Mouse (Mus musculus): Measurements from ENCODE around the gene Slc17a5. TPM values are rescaled to one million over a fixed set of nuclear protein-coding genes. Genes with fewer than 3 reads are reported as not detected.

Slc17a5 gene
- polyA plus RNA-seq, 1 experiment from 2014 or later, result 39.6 TPM

GRCm38 (mm10) chr9:78595257-78595656 lies 7.4 kb upstream of the Slc17a5 start:
- Histone ChIP-seq H3K9me3 (no peaks in the 10 kb centered on the region), H3K4me3 (replicated peaks) (no peak overlapping the region), H3K27me3 (replicated peaks) (no peaks in the 10 kb centered on the region), H3K36me3 (no peaks in the 10 kb centered on the region), H3K4me2 (replicated peaks) (no peak overlapping the region), H3K27ac (no peak overlapping the region), H3K9ac (no peak overlapping the region), H3K4me1 (replicated peaks) (no peaks in the 10 kb centered on the region)
- 77% methylated on average over 3 of the region's 3 CpGs for WGBS
- ATAC-seq, result no peak

- no peak overlapping the region for H3K4me3 ChIP-seq (replicated peaks)
These were observed 2.6 kb upstream of the Slc17a5 start for GRCm38 (mm10) chr9:78590471-78590870.

GRCm38 (mm10) chr9:78588411-78589033 lies 681 bp upstream of the Slc17a5 start:
- H3K9ac ChIP-seq, result peak overlapping the region; percentile 23; the same call in 1 of the 2 replicates
- H3K36me3 ChIP-seq, result no peaks in the 10 kb centered on the region
- H3K27me3 ChIP-seq (replicated peaks), result no peaks in the 10 kb centered on the region
- peak overlapping the region; percentile 48; the same call in 1 of the 2 replicates for H3K27ac ChIP-seq
- 52% methylated on average over 10 of the region's 10 CpGs for WGBS
- peak overlapping the region; percentile 68 for H3K4me2 ChIP-seq (replicated peaks)
- H3K9me3 ChIP-seq, result no peaks in the 10 kb centered on the region
- peak; percentile 48 for ATAC-seq
- peaks cover 10% of the 10 kb centered on the region; the same call in 1 of the 2 replicates for H3K4me1 ChIP-seq (replicated peaks)
- H3K4me3 ChIP-seq (replicated peaks), result peak overlapping the region; percentile 72

More at GRCm38 (mm10) chr9:78590471-78590870, 2.6 kb upstream of the Slc17a5 start:
- H3K27me3 ChIP-seq (replicated peaks), result no peaks in the 10 kb centered on the region
- H3K27ac ChIP-seq, result no peak overlapping the region
- peaks cover 8% of the 10 kb centered on the region; the same call in 1 of the 2 replicates for H3K4me1 ChIP-seq (replicated peaks)
- no peak overlapping the region for H3K9ac ChIP-seq
- no peak overlapping the region for H3K4me2 ChIP-seq (replicated peaks)
- 97% methylated on average over 2 of the region's 2 CpGs for WGBS
- H3K9me3 ChIP-seq, result no peaks in the 10 kb centered on the region
- ATAC-seq, result no peak
- H3K36me3 ChIP-seq, result no peaks in the 10 kb centered on the region

GRCm38 (mm10) chr9:78587218-78587883 lies 490 bp downstream of the Slc17a5 start:
- H3K9ac ChIP-seq, result peak overlapping the region; percentile 67
- no peaks in the 10 kb centered on the region for H3K27me3 ChIP-seq (replicated peaks)
- H3K4me3 ChIP-seq (replicated peaks), result peak overlapping the region; percentile 72
- H3K4me2 ChIP-seq (replicated peaks), result peak overlapping the region; percentile 68
- peak; percentile 46 for ATAC-seq
- H3K4me1 ChIP-seq (replicated peaks), result peaks cover 10% of the 10 kb centered on the region; the same call in 1 of the 2 replicates
- H3K36me3 ChIP-seq, result no peaks in the 10 kb centered on the region
- under 1% methylated on average over 31 of the region's 31 CpGs for WGBS
- no peaks in the 10 kb centered on the region for H3K9me3 ChIP-seq
- peak overlapping the region; percentile 68; the same call in 1 of the 2 replicates for H3K27ac ChIP-seq

DNA sequence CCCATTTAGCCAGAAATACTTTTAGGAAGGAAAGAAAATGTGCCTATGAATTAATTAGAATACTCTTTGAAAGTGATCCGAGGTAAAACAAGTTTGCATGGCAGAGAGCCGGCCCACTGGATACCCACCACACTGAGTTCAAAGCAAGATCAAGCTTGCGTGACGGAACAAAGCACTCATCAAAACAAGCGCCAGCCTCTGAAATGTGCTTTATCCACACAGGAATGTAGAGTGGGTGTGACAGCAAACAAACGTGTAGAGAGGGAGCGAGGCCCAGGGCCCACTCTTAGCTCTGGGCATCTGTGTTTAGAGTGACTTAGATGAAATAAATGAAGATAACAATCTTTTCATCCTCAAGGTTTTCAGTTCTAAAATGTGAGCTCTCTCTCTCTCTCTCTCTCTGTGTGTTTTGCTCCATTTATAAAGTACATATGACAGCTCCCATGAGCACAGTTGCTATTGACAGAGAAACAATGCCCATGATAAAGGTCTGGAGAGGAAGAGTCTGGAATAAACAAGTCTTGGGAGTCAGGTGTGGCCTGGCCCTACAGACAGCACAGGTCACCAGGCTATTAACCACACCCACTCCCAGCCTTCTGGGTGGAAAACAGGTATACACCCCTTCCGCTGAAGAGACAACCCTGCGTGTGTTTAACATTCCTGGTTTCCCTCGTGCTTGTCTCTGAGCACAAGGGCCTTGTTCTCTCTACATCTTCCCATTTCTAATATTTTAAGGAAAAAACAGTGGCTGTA lies 8.0 kb downstream of the Slc17a5 start:
- Histone ChIP-seq H3K9ac (no peak overlapping the region), H3K27ac (no peak overlapping the region), H3K27me3 (replicated peaks) (no peaks in the 10 kb centered on the region), H3K36me3 (peaks cover 7% of the 10 kb centered on the region; the same call in 1 of the 2 replicates), H3K9me3 (no peaks in the 10 kb centered on the region), H3K4me2 (replicated peaks) (no peak overlapping the region), H3K4me3 (replicated peaks) (no peak overlapping the region), H3K4me1 (replicated peaks) (no peaks in the 10 kb centered on the region)
- peak; percentile 55 for ATAC-seq
- 54% methylated on average over 10 of the region's 10 CpGs for WGBS

- H3K27me3 ChIP-seq (replicated peaks), result no peaks in the 10 kb centered on the region
- ATAC-seq, result peak; percentile 69
- H3K27ac ChIP-seq, result no peak overlapping the region
- WGBS, result 70% methylated on average over 7 of the region's 7 CpGs
- no peak overlapping the region for H3K4me2 ChIP-seq (replicated peaks)
- no peaks in the 10 kb centered on the region for H3K4me1 ChIP-seq (replicated peaks)
- H3K36me3 ChIP-seq, result peaks cover 7% of the 10 kb centered on the region; the same call in 1 of the 2 replicates
- H3K9ac ChIP-seq, result no peak overlapping the region
- H3K4me3 ChIP-seq (replicated peaks), result no peak overlapping the region
- no peaks in the 10 kb centered on the region for H3K9me3 ChIP-seq
These were observed 9.0 kb downstream of the Slc17a5 start for GRCm38 (mm10) chr9:78578824-78579223.

GRCm38 (mm10) chr9:78576466-78576865 lies 11.4 kb downstream of the Slc17a5 start:
- no peaks in the 10 kb centered on the region for H3K27me3 ChIP-seq (replicated peaks)
- H3K4me2 ChIP-seq (replicated peaks), result no peak overlapping the region
- 86% methylated on average over 5 of the region's 5 CpGs for WGBS
- H3K36me3 ChIP-seq, result peaks cover 7% of the 10 kb centered on the region; the same call in 1 of the 2 replicates
- no peak overlapping the region for H3K4me3 ChIP-seq (replicated peaks)
- no peaks in the 10 kb centered on the region for H3K9me3 ChIP-seq
- no peak overlapping the region for H3K27ac ChIP-seq
- no peak overlapping the region for H3K9ac ChIP-seq
- no peaks in the 10 kb centered on the region for H3K4me1 ChIP-seq (replicated peaks)
- no peak for ATAC-seq

DNA sequence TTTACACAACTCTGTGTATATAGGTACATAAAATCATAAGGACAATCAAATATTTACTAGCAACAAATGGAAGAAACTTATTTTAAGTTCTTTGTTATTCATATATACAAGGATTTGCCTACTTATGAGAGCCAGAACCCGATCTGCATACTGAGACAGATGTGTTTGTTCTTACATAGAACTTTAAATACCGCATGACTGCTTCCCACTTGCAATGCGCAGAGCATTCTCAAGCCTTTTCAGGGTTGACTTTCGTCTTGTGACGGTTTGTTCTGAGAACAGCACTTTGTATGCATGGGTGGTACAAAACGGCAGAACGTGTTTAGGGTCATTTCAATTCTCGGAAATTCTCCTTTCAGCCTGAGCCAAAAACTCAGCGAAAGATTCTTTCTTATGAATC lies 17.9 kb downstream of the Slc17a5 start:
- WGBS, result 95% methylated on average over 9 of the region's 9 CpGs
- no peak for ATAC-seq
- no peak overlapping the region for H3K4me3 ChIP-seq (replicated peaks)
- peaks cover 8% of the 10 kb centered on the region; the same call in 1 of the 2 replicates for H3K36me3 ChIP-seq
- no peaks in the 10 kb centered on the region for H3K9me3 ChIP-seq
- H3K4me1 ChIP-seq (replicated peaks), result no peaks in the 10 kb centered on the region
- no peaks in the 10 kb centered on the region for H3K27me3 ChIP-seq (replicated peaks)
- no peak overlapping the region for H3K27ac ChIP-seq
- no peak overlapping the region for H3K9ac ChIP-seq
- no peak overlapping the region for H3K4me2 ChIP-seq (replicated peaks)

DNA sequence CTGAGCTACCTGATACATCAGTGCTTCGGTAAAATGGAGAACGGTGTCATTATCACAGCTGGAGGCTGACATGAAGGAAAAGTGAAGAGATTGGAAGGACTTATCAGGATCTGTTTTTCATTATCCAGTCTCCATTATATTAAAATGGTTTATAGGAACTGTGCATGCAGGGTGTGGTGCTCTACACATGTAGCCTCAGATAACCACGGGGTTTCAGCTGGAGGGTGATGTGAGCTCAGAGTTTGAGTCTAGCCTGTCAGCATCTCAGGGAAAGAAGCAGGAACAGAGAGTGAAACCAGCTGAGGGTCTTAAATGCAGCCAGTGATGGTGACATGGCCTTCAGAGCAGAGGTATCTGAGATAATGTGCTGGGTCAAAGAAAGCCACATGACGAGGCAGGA lies 28.4 kb downstream of the Slc17a5 start:
- H3K36me3 ChIP-seq, result no peaks in the 10 kb centered on the region
- H3K27ac ChIP-seq, result no peak overlapping the region
- 90% methylated on average over 4 of the region's 4 CpGs for WGBS

GRCm38 (mm10) chr9:78558586-78559214 lies 29.1 kb downstream of the Slc17a5 start:
- Histone ChIP-seq H3K4me2 (replicated peaks) (no peak overlapping the region), H3K4me3 (replicated peaks) (no peak overlapping the region), H3K9me3 (no peaks in the 10 kb centered on the region), H3K27me3 (replicated peaks) (no peaks in the 10 kb centered on the region), H3K4me1 (replicated peaks) (no peaks in the 10 kb centered on the region), H3K36me3 (no peaks in the 10 kb centered on the region), H3K9ac (no peak overlapping the region), H3K27ac (no peak overlapping the region)
- ATAC-seq, result peak; percentile 86
- 78% methylated on average over 8 of the region's 8 CpGs for WGBS

More for the DNA sequence above, 28.4 kb downstream of the Slc17a5 start:
- H3K4me3 ChIP-seq (replicated peaks), result no peak overlapping the region
- H3K4me2 ChIP-seq (replicated peaks), result no peak overlapping the region
- no peak overlapping the region for H3K9ac ChIP-seq
- no peaks in the 10 kb centered on the region for H3K27me3 ChIP-seq (replicated peaks)
- no peak for ATAC-seq
- no peaks in the 10 kb centered on the region for H3K4me1 ChIP-seq (replicated peaks)
- no peaks in the 10 kb centered on the region for H3K9me3 ChIP-seq

- Histone ChIP-seq H3K4me2 (replicated peaks) (no peak overlapping the region), H3K4me1 (replicated peaks) (no peaks in the 10 kb centered on the region), H3K27me3 (replicated peaks) (no peaks in the 10 kb centered on the region), H3K4me3 (replicated peaks) (no peak overlapping the region), H3K27ac (no peak overlapping the region), H3K9me3 (no peaks in the 10 kb centered on the region), H3K9ac (no peak overlapping the region), H3K36me3 (no peaks in the 10 kb centered on the region)
- no peak for ATAC-seq
- WGBS, result 86% methylated on average over 1 of the region's 1 CpGs
These were observed 30.8 kb downstream of the Slc17a5 start for GRCm38 (mm10) chr9:78557041-78557440.

DNA sequence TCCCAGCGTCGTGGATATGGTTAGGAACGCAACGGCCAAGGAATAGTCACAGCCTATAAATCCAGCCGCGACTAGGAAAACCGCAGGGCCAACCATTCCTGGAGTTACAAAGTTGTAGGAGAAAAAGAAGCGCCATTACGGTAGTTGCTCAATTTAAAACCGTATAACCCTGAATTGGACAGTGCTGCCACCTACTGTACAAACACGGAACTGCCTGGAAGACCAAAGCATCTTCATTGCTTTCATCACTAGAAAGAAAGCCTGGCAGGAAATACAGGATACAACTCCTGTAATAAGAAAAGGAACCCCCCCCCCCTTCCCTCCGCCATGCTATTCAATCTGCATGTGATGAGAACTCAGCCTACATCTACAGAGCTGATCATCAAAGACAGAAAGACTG lies 34.9 kb downstream of the Slc17a5 start:
- 41% methylated on average over 12 of the region's 12 CpGs for WGBS
- H3K4me1 ChIP-seq (replicated peaks), result no peaks in the 10 kb centered on the region
- H3K9ac ChIP-seq, result no peak overlapping the region
- no peak overlapping the region for H3K4me3 ChIP-seq (replicated peaks)
- H3K4me2 ChIP-seq (replicated peaks), result no peak overlapping the region
- no peaks in the 10 kb centered on the region for H3K27me3 ChIP-seq (replicated peaks)
- ATAC-seq, result peak; percentile 36
- no peak overlapping the region for H3K27ac ChIP-seq
- no peaks in the 10 kb centered on the region for H3K36me3 ChIP-seq
- H3K9me3 ChIP-seq, result no peaks in the 10 kb centered on the region

Measured in intestine, embryonic 15.5 days (tissue).